Mouse (Mus musculus): ENCODE measurements around the gene Pde6h. TPM values are rescaled to one million over a fixed set of nuclear protein-coding genes. Genes with fewer than 3 reads are reported as not detected.

Gene Pde6h
- polyA plus RNA-seq, 1 experiment: 0.12 TPM

DNA sequence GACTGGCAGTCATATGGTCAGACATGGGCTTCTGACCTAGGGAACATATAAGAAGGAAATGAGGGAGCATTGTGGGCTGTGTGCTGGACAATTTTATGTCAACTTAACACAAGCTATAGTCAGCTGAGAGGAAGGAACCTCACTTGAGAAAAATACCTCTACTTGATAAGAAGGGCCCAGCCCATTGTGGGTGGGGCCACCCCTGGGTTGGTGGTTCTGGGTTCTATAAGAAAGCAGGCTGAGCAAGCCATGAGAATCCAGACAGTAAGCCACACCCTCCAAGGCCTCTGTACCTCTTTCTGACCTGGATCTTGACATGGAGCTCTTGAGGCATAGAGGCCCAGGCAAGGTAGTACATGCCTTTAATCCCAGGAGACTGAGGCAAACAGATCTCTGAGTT is 19.8 kb downstream of the Pde6h start:
- Histone ChIP-seq H3K4me3 (no peak overlapping the region), H3ac (ENCODE audit: control insufficient read depth, insufficient read length) (no peak overlapping the region), H3K79me2 (ENCODE audit: control insufficient read depth, insufficient read depth) (no peaks in the 10 kb centered on the region), H3K4me2 (ENCODE audit: low read depth) (no peak overlapping the region), H3K36me3 (ENCODE audit: control insufficient read depth, insufficient read depth) (no peaks in the 10 kb centered on the region), H3K27me3 (ENCODE audit: control insufficient read depth, insufficient read depth, insufficient read length) (no peaks in the 10 kb centered on the region)
- TF ChIP-seq REST (IDR thresholded peaks at IDR 0.05; ENCODE audit: insufficient read depth, insufficient read length) (no peak), MAX (IDR thresholded peaks at IDR 0.05; ENCODE audit: low read depth) (no peak), MYOD1 (IDR thresholded peaks at IDR 0.05; ENCODE audit: control insufficient read depth in 1 of 3, insufficient read length in 2 of 3, low read depth in 2 of 3) (no peak), POLR2AphosphoS2 (IDR thresholded peaks at IDR 0.05; ENCODE audit: insufficient read length, low read depth) (no peak), POLR2A (IDR thresholded peaks at IDR 0.05; ENCODE audit: insufficient read length, low read depth) (no peak), CEBPB (IDR thresholded peaks at IDR 0.05; ENCODE audit: insufficient read depth, poor library complexity, severe bottlenecking) (no peak), TCF3 (IDR thresholded peaks at IDR 0.05; ENCODE audit: insufficient read length, low read depth) (no peak), USF1 (IDR thresholded peaks at IDR 0.05; ENCODE audit: low read depth) (no peak), SRF (IDR thresholded peaks at IDR 0.05; ENCODE audit: control insufficient read depth, insufficient read length, low read depth) (no peak), TCF12 (IDR thresholded peaks at IDR 0.05; ENCODE audit: insufficient read depth, poor library complexity, severe bottlenecking) (no peak), E2F4 (IDR thresholded peaks at IDR 0.05; ENCODE audit: insufficient read depth) (no peak), MYOG (IDR thresholded peaks at IDR 0.05; ENCODE audit: control insufficient read depth in 1 of 3, insufficient read depth in 1 of 3, insufficient read length in 2 of 3, low read depth in 2 of 3) (no peak)

DNA sequence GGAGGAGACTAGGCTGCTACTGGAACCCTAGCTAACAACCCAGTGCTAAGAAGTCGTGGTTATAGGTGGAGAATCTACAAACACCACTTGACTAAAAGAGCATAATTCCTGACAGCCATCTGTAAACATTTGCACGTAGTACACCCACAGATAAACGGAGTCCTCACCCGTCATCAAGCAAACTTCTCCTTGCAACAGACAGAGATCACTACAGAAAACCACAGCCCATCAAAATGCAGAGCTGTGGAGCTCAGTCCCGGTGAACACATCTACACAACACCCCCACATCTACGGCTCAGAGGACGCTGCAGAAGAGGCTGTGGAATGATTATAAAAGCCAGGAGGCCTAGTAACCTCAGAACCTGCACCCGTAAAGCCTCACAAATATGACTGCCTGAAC is 20.9 kb downstream of the Pde6h start:
- Histone ChIP-seq H3K4me2 (ENCODE audit: low read depth) (no peak overlapping the region), H3K79me2 (ENCODE audit: control insufficient read depth, insufficient read depth) (no peaks in the 10 kb centered on the region), H3K27me3 (ENCODE audit: control insufficient read depth, insufficient read depth, insufficient read length) (no peaks in the 10 kb centered on the region), H3ac (ENCODE audit: control insufficient read depth, insufficient read length) (no peak overlapping the region), H3K4me3 (no peak overlapping the region), H3K36me3 (ENCODE audit: control insufficient read depth, insufficient read depth) (no peaks in the 10 kb centered on the region)
- no peak for TF ChIP-seq USF1 (IDR thresholded peaks at IDR 0.05; ENCODE audit: low read depth)
- TF ChIP-seq POLR2AphosphoS2 (IDR thresholded peaks at IDR 0.05; ENCODE audit: insufficient read length, low read depth): no peak
- no peak for TF ChIP-seq POLR2A (IDR thresholded peaks at IDR 0.05; ENCODE audit: insufficient read length, low read depth)
- TF ChIP-seq REST (IDR thresholded peaks at IDR 0.05; ENCODE audit: insufficient read depth, insufficient read length): no peak
- TF ChIP-seq TCF12 (IDR thresholded peaks at IDR 0.05; ENCODE audit: insufficient read depth, poor library complexity, severe bottlenecking): no peak
- TF ChIP-seq E2F4 (IDR thresholded peaks at IDR 0.05; ENCODE audit: insufficient read depth): no peak
- TF ChIP-seq SRF (IDR thresholded peaks at IDR 0.05; ENCODE audit: control insufficient read depth, insufficient read length, low read depth): no peak
- no peak for TF ChIP-seq CEBPB (IDR thresholded peaks at IDR 0.05; ENCODE audit: insufficient read depth, poor library complexity, severe bottlenecking)
- no peak for TF ChIP-seq TCF3 (IDR thresholded peaks at IDR 0.05; ENCODE audit: insufficient read length, low read depth)
- TF ChIP-seq MYOG (IDR thresholded peaks at IDR 0.05; ENCODE audit: control insufficient read depth in 1 of 3, insufficient read depth in 1 of 3, insufficient read length in 2 of 3, low read depth in 2 of 3): no peak
- no peak for TF ChIP-seq MAX (IDR thresholded peaks at IDR 0.05; ENCODE audit: low read depth)
- no peak for TF ChIP-seq MYOD1 (IDR thresholded peaks at IDR 0.05; ENCODE audit: control insufficient read depth in 1 of 3, insufficient read length in 2 of 3, low read depth in 2 of 3)

DNA sequence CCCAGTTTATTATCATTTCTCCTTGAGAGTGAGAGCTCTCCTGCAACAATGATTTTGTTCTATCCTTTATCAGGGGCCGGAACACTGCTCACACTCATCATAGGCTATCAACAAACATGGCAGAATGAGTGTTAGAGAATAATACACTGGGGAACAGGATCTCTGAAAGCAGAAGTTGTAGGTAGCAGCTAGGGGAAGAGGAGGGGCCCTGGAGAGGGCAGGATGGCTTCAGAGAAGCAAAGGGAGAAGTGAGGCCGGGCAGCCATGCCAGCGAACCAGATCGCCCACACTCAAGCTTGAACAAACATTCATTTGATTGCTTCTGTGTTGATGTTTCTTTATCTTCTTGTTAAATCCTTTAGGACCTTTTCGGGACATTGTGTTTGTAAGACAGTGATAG is 22.6 kb downstream of the Pde6h start:
- H3K27me3 ChIP-seq (ENCODE audit: control insufficient read depth, insufficient read depth, insufficient read length): no peaks in the 10 kb centered on the region
- no peak overlapping the region for H3K4me2 ChIP-seq (ENCODE audit: low read depth)
- TF ChIP-seq MAX (IDR thresholded peaks at IDR 0.05; ENCODE audit: low read depth) (no peak), REST (IDR thresholded peaks at IDR 0.05; ENCODE audit: insufficient read depth, insufficient read length) (no peak), E2F4 (IDR thresholded peaks at IDR 0.05; ENCODE audit: insufficient read depth) (no peak), MYOD1 (IDR thresholded peaks at IDR 0.05; ENCODE audit: control insufficient read depth in 1 of 3, insufficient read length in 2 of 3, low read depth in 2 of 3) (no peak), TCF12 (IDR thresholded peaks at IDR 0.05; ENCODE audit: insufficient read depth, poor library complexity, severe bottlenecking) (no peak), CEBPB (IDR thresholded peaks at IDR 0.05; ENCODE audit: insufficient read depth, poor library complexity, severe bottlenecking) (no peak), MYOG (IDR thresholded peaks at IDR 0.05; ENCODE audit: control insufficient read depth in 1 of 3, insufficient read depth in 1 of 3, insufficient read length in 2 of 3, low read depth in 2 of 3) (no peak), SRF (IDR thresholded peaks at IDR 0.05; ENCODE audit: control insufficient read depth, insufficient read length, low read depth) (no peak), POLR2AphosphoS2 (IDR thresholded peaks at IDR 0.05; ENCODE audit: insufficient read length, low read depth) (no peak), TCF3 (IDR thresholded peaks at IDR 0.05; ENCODE audit: insufficient read length, low read depth) (no peak), USF1 (IDR thresholded peaks at IDR 0.05; ENCODE audit: low read depth) (no peak), POLR2A (IDR thresholded peaks at IDR 0.05; ENCODE audit: insufficient read length, low read depth) (no peak)
- H3K4me3 ChIP-seq: no peak overlapping the region
- no peaks in the 10 kb centered on the region for H3K36me3 ChIP-seq (ENCODE audit: control insufficient read depth, insufficient read depth)
- no peaks in the 10 kb centered on the region for H3K79me2 ChIP-seq (ENCODE audit: control insufficient read depth, insufficient read depth)
- H3ac ChIP-seq (ENCODE audit: control insufficient read depth, insufficient read length): no peak overlapping the region

DNA sequence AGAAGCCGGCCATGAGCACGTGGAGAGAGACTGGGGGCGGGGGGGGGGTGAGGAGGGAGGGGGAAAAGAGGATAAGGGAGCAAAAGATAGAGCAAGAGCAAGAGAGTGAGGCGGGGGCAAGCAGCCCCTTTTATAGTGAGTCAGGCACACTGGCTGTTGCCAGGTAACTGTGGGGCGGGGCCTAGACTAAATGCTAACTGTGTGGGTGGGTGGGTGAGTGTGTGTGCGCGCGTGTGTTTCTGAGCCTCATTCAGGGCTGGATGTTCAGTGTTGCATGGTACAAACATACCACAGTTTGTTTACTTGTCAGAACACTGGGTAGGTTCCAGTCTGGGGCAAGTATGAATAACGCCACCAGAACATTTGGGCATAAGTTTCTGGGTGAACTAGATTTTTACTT is 23.3 kb downstream of the Pde6h start:
- no peak for TF ChIP-seq E2F4 (IDR thresholded peaks at IDR 0.05; ENCODE audit: insufficient read depth)
- no peak for TF ChIP-seq USF1 (IDR thresholded peaks at IDR 0.05; ENCODE audit: low read depth)
- no peak for TF ChIP-seq MYOG (IDR thresholded peaks at IDR 0.05; ENCODE audit: control insufficient read depth in 1 of 3, insufficient read depth in 1 of 3, insufficient read length in 2 of 3, low read depth in 2 of 3)

DNA sequence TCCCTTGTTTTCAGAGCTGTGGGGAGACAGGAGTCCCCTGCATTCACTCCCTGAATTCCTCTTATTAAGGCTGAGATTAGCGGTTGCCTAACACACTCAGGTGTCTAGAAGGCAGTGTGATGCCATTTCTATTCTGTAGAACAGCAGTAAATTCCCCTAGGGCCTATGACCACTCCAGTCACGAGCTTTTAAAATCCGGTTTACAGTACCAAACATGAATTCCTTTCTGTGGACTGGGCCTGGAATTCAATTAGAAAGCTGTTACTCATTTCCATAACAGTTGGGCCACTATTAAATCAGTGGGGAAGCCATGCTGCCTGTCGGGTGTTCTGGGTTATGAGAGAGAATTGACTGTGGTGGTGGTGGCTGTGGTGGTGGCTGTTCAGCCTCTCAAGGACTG is 24.1 kb downstream of the Pde6h start:
- no peaks in the 10 kb centered on the region for H3K79me2 ChIP-seq (ENCODE audit: control insufficient read depth, insufficient read depth)
- TF ChIP-seq TCF12 (IDR thresholded peaks at IDR 0.05; ENCODE audit: insufficient read depth, poor library complexity, severe bottlenecking) (no peak), SRF (IDR thresholded peaks at IDR 0.05; ENCODE audit: control insufficient read depth, insufficient read length, low read depth) (no peak), TCF3 (IDR thresholded peaks at IDR 0.05; ENCODE audit: insufficient read length, low read depth) (no peak), CEBPB (IDR thresholded peaks at IDR 0.05; ENCODE audit: insufficient read depth, poor library complexity, severe bottlenecking) (no peak), E2F4 (IDR thresholded peaks at IDR 0.05; ENCODE audit: insufficient read depth) (no peak), MAX (IDR thresholded peaks at IDR 0.05; ENCODE audit: low read depth) (no peak), USF1 (IDR thresholded peaks at IDR 0.05; ENCODE audit: low read depth) (no peak), MYOD1 (IDR thresholded peaks at IDR 0.05; ENCODE audit: control insufficient read depth in 1 of 3, insufficient read length in 2 of 3, low read depth in 2 of 3) (no peak), MYOG (IDR thresholded peaks at IDR 0.05; ENCODE audit: control insufficient read depth in 1 of 3, insufficient read depth in 1 of 3, insufficient read length in 2 of 3, low read depth in 2 of 3) (no peak), POLR2AphosphoS2 (IDR thresholded peaks at IDR 0.05; ENCODE audit: insufficient read length, low read depth) (no peak), POLR2A (IDR thresholded peaks at IDR 0.05; ENCODE audit: insufficient read length, low read depth) (no peak), REST (IDR thresholded peaks at IDR 0.05; ENCODE audit: insufficient read depth, insufficient read length) (no peak)
- H3ac ChIP-seq (ENCODE audit: control insufficient read depth, insufficient read length): no peak overlapping the region
- H3K4me2 ChIP-seq (ENCODE audit: low read depth): no peak overlapping the region
- no peaks in the 10 kb centered on the region for H3K27me3 ChIP-seq (ENCODE audit: control insufficient read depth, insufficient read depth, insufficient read length)
- no peak overlapping the region for H3K4me3 ChIP-seq
- H3K36me3 ChIP-seq (ENCODE audit: control insufficient read depth, insufficient read depth): no peaks in the 10 kb centered on the region

More for the DNA sequence above, 23.3 kb downstream of the Pde6h start:
- no peak overlapping the region for H3ac ChIP-seq (ENCODE audit: control insufficient read depth, insufficient read length)
- no peak overlapping the region for H3K4me2 ChIP-seq (ENCODE audit: low read depth)
- no peaks in the 10 kb centered on the region for H3K79me2 ChIP-seq (ENCODE audit: control insufficient read depth, insufficient read depth)
- no peaks in the 10 kb centered on the region for H3K36me3 ChIP-seq (ENCODE audit: control insufficient read depth, insufficient read depth)
- no peaks in the 10 kb centered on the region for H3K27me3 ChIP-seq (ENCODE audit: control insufficient read depth, insufficient read depth, insufficient read length)
- no peak overlapping the region for H3K4me3 ChIP-seq
